Mouse (Mus musculus): Measurements from ENCODE around the gene Chuk.

Gene Chuk

GRCm38 (mm10) chr19:44104393-44104792 lies 2.9 kb downstream of the Chuk start:
- no peak for DNase-seq

GRCm38 (mm10) chr19:44103001-44103400 lies 4.3 kb downstream of the Chuk start:
- no peak for DNase-seq

GRCm38 (mm10) chr19:44100840-44101239 lies 6.4 kb downstream of the Chuk start:
- DNase-seq = no peak

GRCm38 (mm10) chr19:44086278-44086677 lies 21.0 kb downstream of the Chuk start:
- no peak for DNase-seq

GRCm38 (mm10) chr19:44080920-44081319 lies 26.4 kb downstream of the Chuk start:
- DNase-seq = no peak

GRCm38 (mm10) chr19:44080023-44080422 lies 27.3 kb downstream of the Chuk start:
- no peak for DNase-seq

GRCm38 (mm10) chr19:44077024-44077423 lies 30.3 kb downstream of the Chuk start:
- DNase-seq = no peak

- DNase-seq = no peak
Measured at GRCm38 (mm10) chr19:44076457-44076856, 30.8 kb downstream of the Chuk start.

- DNase-seq = no peak
Measured at GRCm38 (mm10) chr19:44074986-44075385, 32.3 kb downstream of the Chuk start.

- DNase-seq = no peak
Measured at GRCm38 (mm10) chr19:44071166-44071565, 36.1 kb downstream of the Chuk start.

GRCm38 (mm10) chr19:44069914-44070232 lies 37.4 kb downstream of the Chuk start:
- DNase-seq = no peak

GRCm38 (mm10) chr19:44069121-44069913 lies 38.0 kb downstream of the Chuk start, which contains the start of gene Erlin1:
Gene Erlin1 (minus strand): TSS chr19:44069785.
- peak; percentile 89 for DNase-seq

- DNase-seq = no peak
Measured at GRCm38 (mm10) chr19:44068232-44068631, 39.0 kb downstream of the Chuk start.

GRCm38 (mm10) chr19:44067323-44068049 lies 39.8 kb downstream of the Chuk start:
- DNase-seq = no peak

GRCm38 (mm10) chr19:44064734-44065133 lies 42.5 kb downstream of the Chuk start:
- DNase-seq = no peak

GRCm38 (mm10) chr19:44063773-44064172 lies 43.5 kb downstream of the Chuk start:
- DNase-seq = no peak

- no peak for DNase-seq
Measured at GRCm38 (mm10) chr19:44060226-44060625, 47.1 kb downstream of the Chuk start.

- no peak for DNase-seq
Measured at GRCm38 (mm10) chr19:44055173-44055826, 52.0 kb downstream of the Chuk start.

- DNase-seq = no peak
Measured at GRCm38 (mm10) chr19:44050388-44050787, 56.9 kb downstream of the Chuk start.

GRCm38 (mm10) chr19:44049282-44049681 lies 58.0 kb downstream of the Chuk start:
- DNase-seq = no peak

GRCm38 (mm10) chr19:44045847-44046246 lies 61.4 kb downstream of the Chuk start:
- DNase-seq = no peak

- no peak for DNase-seq
Measured at GRCm38 (mm10) chr19:44042121-44042520, 65.2 kb downstream of the Chuk start.

- DNase-seq = no peak
Measured at GRCm38 (mm10) chr19:44033396-44033795, 73.9 kb downstream of the Chuk start.

All from cerebellum, adult 8-10 months (tissue).